Mouse (Mus musculus) hindlimb bud, embryonic 11.5 days (tissue): ENCODE data around the gene Coq6.

ENCODE experiments used
- DNase-seq: peaks from one replicate; pipeline ENCODE4 v3.0.0-alpha.2; 2012; ENCODE audit warnings: low read depth, low spot score; ENCODE audit errors: extremely low spot score

Gene Coq6

GRCm38 (mm10) chr12:84393847-84394246 is 32.4 kb downstream of the Coq6 start:
- DNase-seq: no peak

GRCm38 (mm10) chr12:84396947-84397679 is 35.7 kb downstream of the Coq6 start:
- no peak for DNase-seq

- no peak for DNase-seq
Observed at GRCm38 (mm10) chr12:84397685-84398084, 36.2 kb downstream of the Coq6 start.

GRCm38 (mm10) chr12:84398629-84399028 is 37.2 kb downstream of the Coq6 start:
- DNase-seq: no peak

GRCm38 (mm10) chr12:84399135-84399534 is 37.7 kb downstream of the Coq6 start:
- DNase-seq: no peak

- DNase-seq: no peak
Observed at GRCm38 (mm10) chr12:84399663-84400062, 38.2 kb downstream of the Coq6 start.

- DNase-seq: no peak
Observed at GRCm38 (mm10) chr12:84400068-84400467, 38.6 kb downstream of the Coq6 start.

- no peak for DNase-seq
Observed at GRCm38 (mm10) chr12:84400653-84401052, 39.2 kb downstream of the Coq6 start.

GRCm38 (mm10) chr12:84402923-84403322 is 41.5 kb downstream of the Coq6 start:
- DNase-seq: no peak

GRCm38 (mm10) chr12:84404541-84404940 is 43.1 kb downstream of the Coq6 start:
- no peak for DNase-seq

- no peak for DNase-seq
Observed at GRCm38 (mm10) chr12:84407259-84407658, 45.8 kb downstream of the Coq6 start.

- DNase-seq: no peak
Observed at GRCm38 (mm10) chr12:84407874-84408818, 46.7 kb downstream of the Coq6 start.

GRCm38 (mm10) chr12:84408819-84409507 is 47.5 kb downstream of the Coq6 start, which contains the start of the genes Entpd5 and Bbof1:
Entpd5 (minus strand) TSS chr12:84409029.
Bbof1 (plus strand) TSS chr12:84409071.
- DNase-seq: peak; percentile 46

GRCm38 (mm10) chr12:84416834-84417604 is 55.6 kb downstream of the Coq6 start, which contains the start of gene Rnf113a2:
Rnf113a2 (plus strand) TSS chr12:84417196.
- peak; percentile 64 for DNase-seq

GRCm38 (mm10) chr12:84417605-84417922 is 56.1 kb downstream of the Coq6 start:
- DNase-seq: no peak
